Mouse (Mus musculus) stomach, embryonic 15.5 days (tissue): ENCODE data around the gene Ccdc106. TPM values are rescaled to one million over a fixed set of nuclear protein-coding genes. Genes with fewer than 3 reads are reported as not detected.

ENCODE experiments used
- ATAC-seq: fragments of 200-750 bp; cut with Nextera tagmentation; 2 replicates; pipeline ENCODE4 v1.8.0; 2017; ENCODE audit warnings: low read depth, moderate number of reproducible peaks, moderate TSS enrichment; ENCODE audit not compliant: insufficient read depth, low FRiP score
- H3K27ac ChIP-seq: fragments of 300-500 bp; sonication (generic); 2 replicates; pipeline ENCODE4 v1.5.1; 2015; ENCODE audit warnings: mild to moderate bottlenecking, inconsistent platforms
- H3K27me3 ChIP-seq: fragments of 300-500 bp; sonication (generic); replicated peaks from 2 replicates; pipeline ENCODE4 v1.6.1; 2015; ENCODE audit warnings: inconsistent platforms
- H3K36me3 ChIP-seq: fragments of 300-500 bp; sonication (generic); 2 replicates; pipeline ENCODE4 v1.6.1; 2015; ENCODE audit warnings: inconsistent platforms
- H3K4me1 ChIP-seq: fragments of 300-500 bp; sonication (generic); 2 replicates; pipeline ENCODE4 v1.6.1; 2015; ENCODE audit warnings: inconsistent platforms
- H3K4me2 ChIP-seq: fragments of 300-500 bp; sonication (generic); 2 replicates; pipeline ENCODE4 v1.6.1; 2015; ENCODE audit warnings: mild to moderate bottlenecking, inconsistent platforms
- H3K4me3 ChIP-seq: fragments of 300-500 bp; sonication (generic); replicated peaks from 2 replicates; pipeline ENCODE4 v1.5.1; 2015; ENCODE audit warnings: inconsistent platforms
- H3K9ac ChIP-seq: fragments of 300-500 bp; sonication (generic); 2 replicates; pipeline ENCODE4 v1.6.1; 2015; ENCODE audit warnings: inconsistent platforms
- H3K9me3 ChIP-seq: fragments of 300-500 bp; sonication (generic); 2 replicates; pipeline ENCODE4 v1.6.1; 2016; ENCODE audit warnings: inconsistent platforms
- WGBS: fragments of 180-500 bp; shearing (Covaris S2); methylation state at CpG from one replicate; pipeline ENCODE4 v1.1.7; 2015; 5-methylcytosine and 5-hydroxymethylcytosine counted together
- polyA plus RNA-seq: library from polyadenylated mRNA; unstranded; fragments of >200 nt; fragmentation: Nextera tagmentation; extraction: Ambion mirVana; gene quantifications from 2 replicates; pipeline ENCODE4 v1.2.1, GENCODE M21; 2015

Ccdc106 gene
- polyA plus RNA-seq, 1 experiment from 2014 or later, result 20.8 TPM

- no peaks in the 10 kb centered on the region for H3K9me3 ChIP-seq
- H3K4me1 ChIP-seq, result peaks cover 37% of the 10 kb centered on the region
- peaks cover 66% of the 10 kb centered on the region for H3K27me3 ChIP-seq
- H3K27ac ChIP-seq, result peak overlapping the region; percentile 11; the same call in 1 of the 2 replicates
- WGBS, result 2% methylated on average over 55 of the region's 55 CpGs
- H3K4me2 ChIP-seq, result peak overlapping the region; percentile 75
- H3K36me3 ChIP-seq, result no peaks in the 10 kb centered on the region
- ATAC-seq, result no peak
- peak overlapping the region; percentile 50 for H3K9ac ChIP-seq
- H3K4me3 ChIP-seq, result peak overlapping the region; percentile 52
Measured at GRCm38 (mm10) chr7:5056651-5057263, 36.4 kb downstream of the Ccdc106 start.

GRCm38 (mm10) chr7:5057381-5057780 lies 37.0 kb downstream of the Ccdc106 start:
- H3K9ac ChIP-seq, result peak overlapping the region; percentile 50
- H3K4me3 ChIP-seq, result peak overlapping the region; percentile 52
- H3K27ac ChIP-seq, result peak overlapping the region; percentile 11; the same call in 1 of the 2 replicates
- H3K9me3 ChIP-seq, result no peaks in the 10 kb centered on the region
- no peak for ATAC-seq
- no peaks in the 10 kb centered on the region for H3K36me3 ChIP-seq
- H3K27me3 ChIP-seq, result peaks cover 60% of the 10 kb centered on the region
- peak overlapping the region; percentile 75 for H3K4me2 ChIP-seq
- H3K4me1 ChIP-seq, result peaks cover 37% of the 10 kb centered on the region
- WGBS, result 34% methylated on average over 8 of the region's 8 CpGs

DNA sequence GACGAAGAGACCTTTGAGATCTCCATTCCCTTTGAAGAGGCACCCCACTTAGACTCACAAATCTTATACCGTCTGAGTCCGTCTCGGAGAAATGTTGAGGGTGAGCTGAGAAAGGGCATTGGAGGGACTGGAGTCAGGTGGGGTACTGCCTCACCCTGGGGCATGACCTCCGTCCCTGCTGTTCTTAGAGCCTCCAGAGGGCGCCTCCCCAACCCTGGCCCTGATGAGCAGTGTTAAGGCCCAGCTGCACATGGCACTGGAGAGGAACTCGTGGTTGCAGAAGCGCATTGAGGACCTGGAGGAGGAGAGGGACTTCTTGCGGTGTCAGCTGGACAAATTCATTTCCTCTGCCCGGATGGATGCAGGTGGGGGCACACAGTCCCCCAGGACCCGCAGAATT lies 37.5 kb downstream of the Ccdc106 start:
- H3K27me3 ChIP-seq, result peaks cover 55% of the 10 kb centered on the region
- H3K27ac ChIP-seq, result no peak overlapping the region
- no peaks in the 10 kb centered on the region for H3K36me3 ChIP-seq
- H3K4me3 ChIP-seq, result no peak overlapping the region
- H3K9ac ChIP-seq, result no peak overlapping the region
- H3K9me3 ChIP-seq, result no peaks in the 10 kb centered on the region
- 43% methylated on average over 11 of the region's 11 CpGs for WGBS
- H3K4me2 ChIP-seq, result peak overlapping the region; percentile 75
- ATAC-seq, result no peak
- peaks cover 33% of the 10 kb centered on the region for H3K4me1 ChIP-seq

GRCm38 (mm10) chr7:5058631-5059030 lies 38.3 kb downstream of the Ccdc106 start:
- H3K4me1 ChIP-seq, result peaks cover 29% of the 10 kb centered on the region
- H3K9ac ChIP-seq, result no peak overlapping the region
- no peaks in the 10 kb centered on the region for H3K9me3 ChIP-seq
- ATAC-seq, result no peak
- no peak overlapping the region for H3K4me2 ChIP-seq
- H3K27me3 ChIP-seq, result peaks cover 47% of the 10 kb centered on the region
- no peak overlapping the region for H3K4me3 ChIP-seq
- H3K36me3 ChIP-seq, result no peaks in the 10 kb centered on the region
- H3K27ac ChIP-seq, result no peak overlapping the region
- WGBS, result 86% methylated on average over 1 of the region's 1 CpGs

- Histone ChIP-seq H3K4me2 (no peak overlapping the region), H3K36me3 (no peaks in the 10 kb centered on the region), H3K4me1 (peaks cover 31% of the 10 kb centered on the region), H3K9ac (no peak overlapping the region), H3K27ac (no peak overlapping the region), H3K4me3 (no peak overlapping the region), H3K27me3 (peaks cover 39% of the 10 kb centered on the region), H3K9me3 (no peaks in the 10 kb centered on the region)
- no peak for ATAC-seq
- 86% methylated on average over 12 of the region's 12 CpGs for WGBS
Measured at GRCm38 (mm10) chr7:5059421-5059820, 39.1 kb downstream of the Ccdc106 start.

DNA sequence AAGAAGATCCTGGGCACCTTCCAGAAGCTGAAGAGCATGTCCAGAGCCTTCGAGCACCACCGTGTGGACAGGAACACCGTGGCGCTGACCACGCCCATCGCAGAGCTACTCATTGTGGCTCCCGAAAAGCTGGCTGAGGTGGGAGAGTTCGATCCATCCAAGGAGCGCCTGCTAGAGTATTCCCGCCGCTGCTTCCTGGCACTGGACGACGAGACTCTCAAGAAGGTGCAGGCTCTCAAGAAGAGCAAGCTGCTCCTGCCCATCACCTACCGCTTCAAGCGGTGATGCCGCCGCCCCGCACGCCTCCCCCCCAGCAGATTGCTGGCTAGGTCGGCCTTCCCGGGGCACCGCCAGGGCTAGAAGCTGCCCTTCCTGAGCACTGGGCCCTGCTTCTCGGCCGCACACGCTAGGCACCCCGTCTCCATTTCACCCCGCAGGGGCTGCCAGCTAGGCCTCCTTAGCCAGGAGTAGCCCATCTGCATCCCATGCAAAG lies 39.9 kb downstream of the Ccdc106 start:
- peak overlapping the region; percentile 40; the same call in 1 of the 2 replicates for H3K9ac ChIP-seq
- no peaks in the 10 kb centered on the region for H3K36me3 ChIP-seq
- no peaks in the 10 kb centered on the region for H3K9me3 ChIP-seq
- ATAC-seq, result no peak
- peak overlapping the region; percentile 100 for H3K27ac ChIP-seq
- WGBS, result 2% methylated on average over 27 of the region's 27 CpGs
- H3K4me1 ChIP-seq, result peaks cover 32% of the 10 kb centered on the region
- peaks cover 30% of the 10 kb centered on the region for H3K27me3 ChIP-seq
- peak overlapping the region; percentile 56 for H3K4me3 ChIP-seq
- H3K4me2 ChIP-seq, result peak overlapping the region; percentile 75

DNA sequence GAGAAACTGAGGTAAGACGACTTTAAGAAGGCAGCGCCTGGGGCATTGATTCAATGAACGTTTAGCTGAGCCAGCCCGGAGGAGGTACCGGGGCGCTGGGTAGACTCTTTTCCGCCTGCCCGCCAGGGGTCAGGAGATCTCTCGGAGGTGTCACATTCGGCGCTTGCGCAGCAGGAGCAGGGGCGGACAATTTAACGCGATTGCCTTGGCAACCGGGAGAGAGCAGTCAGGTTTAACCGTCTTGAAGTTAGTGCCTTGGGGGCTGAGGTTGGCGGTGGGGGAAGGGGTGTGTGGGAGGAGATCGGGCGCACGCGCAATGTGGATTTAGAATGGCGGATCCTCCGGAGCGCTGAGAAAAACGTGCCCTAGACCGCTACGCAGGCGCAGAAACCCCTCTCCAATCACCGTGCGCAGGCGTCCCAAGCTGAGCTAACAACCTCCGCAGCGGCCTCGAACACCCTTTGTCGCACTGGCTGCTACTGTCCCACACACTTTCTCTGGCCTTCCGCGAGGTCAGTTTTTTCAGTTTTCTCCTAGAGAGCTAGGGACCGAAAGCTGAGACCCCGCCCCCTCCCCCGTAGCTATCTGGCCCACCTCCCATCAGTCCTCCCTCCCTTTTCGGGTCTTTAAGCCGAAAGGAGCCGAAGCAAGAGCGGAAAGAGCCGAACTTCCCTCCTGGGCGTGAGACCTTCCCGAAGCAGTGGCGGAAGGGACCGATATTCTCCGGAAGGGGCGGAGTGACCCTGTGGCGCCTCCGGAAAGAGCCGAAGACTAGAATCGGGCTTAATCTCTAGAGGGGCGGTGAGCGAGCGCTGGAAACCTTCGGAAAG lies 40.8 kb downstream of the Ccdc106 start:
- under 1% methylated on average over 60 of the region's 60 CpGs for WGBS
- Histone ChIP-seq H3K4me1 (peaks cover 37% of the 10 kb centered on the region), H3K27me3 (peaks cover 22% of the 10 kb centered on the region), H3K4me2 (peak overlapping the region; percentile 75), H3K9me3 (no peaks in the 10 kb centered on the region), H3K4me3 (peak overlapping the region; percentile 56), H3K27ac (peak overlapping the region; percentile 100), H3K36me3 (no peaks in the 10 kb centered on the region; the same call in 1 of the 2 replicates), H3K9ac (peak overlapping the region; percentile 87)
- peak; percentile 90 for ATAC-seq

GRCm38 (mm10) chr7:5061774-5062359 lies 41.5 kb downstream of the Ccdc106 start, which contains the start of gene U2af2:
U2af2 (plus strand) TSS chr7:5062143.
- Histone ChIP-seq H3K4me2 (peak within 1 kb of the TSS; percentile 75), H3K27ac (peak within 1 kb of the TSS; percentile 100), H3K4me1 (peaks cover 39% of the 10 kb centered on the region), H3K9me3 (no peaks in the 10 kb centered on the region), H3K27me3 (peaks cover 17% of the 10 kb centered on the region), H3K36me3 (peaks cover 4% of the 10 kb centered on the region; the same call in 1 of the 2 replicates), H3K4me3 (peak within 1 kb of the TSS; percentile 56), H3K9ac (peak within 1 kb of the TSS; percentile 87)
- peak; percentile 79 for ATAC-seq
- under 1% methylated on average over 63 of the region's 65 CpGs for WGBS

GRCm38 (mm10) chr7:5062360-5063001 lies 42.1 kb downstream of the Ccdc106 start:
- under 1% methylated on average over 47 of the region's 51 CpGs for WGBS
- H3K4me2 ChIP-seq, result peak overlapping the region; percentile 64
- H3K4me3 ChIP-seq, result peak overlapping the region; percentile 56
- H3K36me3 ChIP-seq, result peaks cover 10% of the 10 kb centered on the region; the same call in 1 of the 2 replicates
- H3K9me3 ChIP-seq, result no peaks in the 10 kb centered on the region
- H3K27ac ChIP-seq, result peak overlapping the region; percentile 100
- H3K27me3 ChIP-seq, result peaks cover 11% of the 10 kb centered on the region
- peak overlapping the region; percentile 56 for H3K9ac ChIP-seq
- peak; percentile 49 for ATAC-seq
- H3K4me1 ChIP-seq, result peaks cover 34% of the 10 kb centered on the region

- 87% methylated on average over 6 of the region's 6 CpGs for WGBS
- Histone ChIP-seq H3K4me1 (peaks cover 30% of the 10 kb centered on the region), H3K36me3 (peaks cover 32% of the 10 kb centered on the region), H3K9me3 (no peaks in the 10 kb centered on the region), H3K9ac (no peak overlapping the region), H3K4me3 (no peak overlapping the region), H3K27me3 (no peaks in the 10 kb centered on the region), H3K27ac (no peak overlapping the region), H3K4me2 (no peak overlapping the region)
- no peak for ATAC-seq
Measured at GRCm38 (mm10) chr7:5064886-5065285, 44.5 kb downstream of the Ccdc106 start.

- no peaks in the 10 kb centered on the region for H3K9me3 ChIP-seq
- no peaks in the 10 kb centered on the region for H3K27me3 ChIP-seq
- H3K27ac ChIP-seq, result no peak overlapping the region
- 69% methylated on average over 1 of the region's 1 CpGs for whole genome bisulfite sequencing
- no peaks in the 10 kb centered on the region for H3K4me1 ChIP-seq
- no peak overlapping the region for H3K4me2 ChIP-seq
- no peak overlapping the region for H3K4me3 ChIP-seq
- no peak for ATAC-seq
- no peak overlapping the region for H3K9ac ChIP-seq
- peaks cover 78% of the 10 kb centered on the region for H3K36me3 ChIP-seq
Measured at GRCm38 (mm10) chr7:5073586-5073985, 53.2 kb downstream of the Ccdc106 start.
